9 mouse cellular contexts compared by ENCODE assay signal in genomic region chr11:24286129-24287108, GRCm38 (mm10).
DNase-seq lines count a peak whose midpoint lies in the region; ATAC-seq lines count a peak whose summit lies in the region.
"Had no signal": no experiment of that assay in that cellular context is flagged by ENCODE, and none has a peak within 500 bp of the region (broad histone marks: within the 10 kb centered on the region; RNA-seq: fewer than 3 reads in every experiment).

No protein-coding gene starts in this region.

- DNase-seq in adrenal gland, postnatal 10 days = peak; percentile 13
- DNase-seq in adrenal gland, postnatal 14 days = no peak
- no peak for DNase-seq in heart, postnatal 10 days
- DNase-seq in ovary, postnatal 10 days (ENCODE audit: low spot score) = no peak

- H3K27ac ChIP-seq in hindbrain, embryonic 16.5 days (ENCODE audit: low read depth, low read length) = no peak overlapping the region
- no peak overlapping the region for H3K27ac ChIP-seq in limb, embryonic 13.5 days
- H3K27ac ChIP-seq in neural tube, embryonic 13.5 days (replicated peaks) = 0 out of 2 replicates have a peak overlapping the region, but pooled peaks have one; percentile 28
- H3K27ac ChIP-seq: embryonic facial prominence, embryonic 15.5 days had no signal

- 9% methylated on average over 18 of the region's 18 CpGs for WGBS in hindbrain, embryonic 16.5 days
- WGBS in limb, embryonic 13.5 days = 17% methylated on average over 18 of the region's 18 CpGs
- WGBS in neural tube, embryonic 13.5 days = 4% methylated on average over 18 of the region's 18 CpGs

- peak; percentile 78 for ATAC-seq in hindbrain, embryonic 16.5 days
- ATAC-seq in limb, embryonic 13.5 days (ENCODE audit: low FRiP score, low read depth) = 0 out of 2 replicates have a peak, but pooled peaks have one; percentile 36
- peak; percentile 84 for ATAC-seq in neural tube, embryonic 13.5 days (ENCODE audit: low read depth)
- no peak for ATAC-seq in monocyte, adult 5-6 weeks (replicated peaks; ENCODE audit: insufficient number of reproducible peaks, low FRiP score, low TSS enrichment, poor library complexity, severe bottlenecking)

- peak overlapping the region; percentile 43 for H3K4me2 ChIP-seq in hindbrain, embryonic 16.5 days (ENCODE audit: low read length)
- H3K4me2 ChIP-seq in limb, embryonic 13.5 days (replicated peaks) = no peak overlapping the region; the same call in 1 of the 2 replicates
- H3K4me2 ChIP-seq in neural tube, embryonic 13.5 days = peak overlapping the region; percentile 24; the same call in 1 of the 2 replicates
- H3K4me2 ChIP-seq: embryonic facial prominence, embryonic 15.5 days had no signal

- H3K4me3 ChIP-seq in hindbrain, embryonic 16.5 days (ENCODE audit: low read length) = no peak overlapping the region
- no peak overlapping the region for H3K4me3 ChIP-seq in limb, embryonic 13.5 days
- no peak overlapping the region for H3K4me3 ChIP-seq in neural tube, embryonic 13.5 days
- H3K4me3 ChIP-seq: embryonic facial prominence, embryonic 15.5 days had no signal

- no peak overlapping the region for H3K9ac ChIP-seq in hindbrain, embryonic 16.5 days (ENCODE audit: low read depth, low read length)
- H3K9ac ChIP-seq in limb, embryonic 13.5 days = no peak overlapping the region
- 0 out of 2 replicates have a peak overlapping the region, but pooled peaks have one; percentile 1 for H3K9ac ChIP-seq in neural tube, embryonic 13.5 days
- H3K9ac ChIP-seq: embryonic facial prominence, embryonic 15.5 days had no signal

- H3K4me1 ChIP-seq in hindbrain, embryonic 16.5 days (ENCODE audit: control insufficient read depth, insufficient read depth, low read depth, low read length) = peaks cover 18% of the 10 kb centered on the region
- H3K4me1 ChIP-seq in limb, embryonic 13.5 days = peaks cover 29% of the 10 kb centered on the region
- H3K4me1 ChIP-seq in neural tube, embryonic 13.5 days (replicated peaks) = peaks cover 43% of the 10 kb centered on the region

- intact Hi-C loops in heart, postnatal 10 days (cut with DNase I) = no loop called here

- no peaks in the 10 kb centered on the region for H3K9me3 ChIP-seq in hindbrain, embryonic 16.5 days (ENCODE audit: control insufficient read depth, low read length)
- H3K9me3 ChIP-seq in limb, embryonic 13.5 days = no peaks in the 10 kb centered on the region
- no peaks in the 10 kb centered on the region for H3K9me3 ChIP-seq in neural tube, embryonic 13.5 days
- H3K9me3 ChIP-seq: embryonic facial prominence, embryonic 15.5 days had no signal

- no peaks in the 10 kb centered on the region for H3K27me3 ChIP-seq in hindbrain, embryonic 16.5 days (replicated peaks; ENCODE audit: control insufficient read depth, insufficient read depth, low read length)
- H3K27me3 ChIP-seq in limb, embryonic 13.5 days = peaks cover 32% of the 10 kb centered on the region
- H3K27me3 ChIP-seq in neural tube, embryonic 13.5 days = peaks cover 7% of the 10 kb centered on the region; the same call in 1 of the 2 replicates

- no peaks in the 10 kb centered on the region for H3K36me3 ChIP-seq in hindbrain, embryonic 16.5 days (ENCODE audit: control insufficient read depth, insufficient read depth, low read length)
- no peaks in the 10 kb centered on the region for H3K36me3 ChIP-seq in limb, embryonic 13.5 days
- H3K36me3 ChIP-seq in neural tube, embryonic 13.5 days = no peaks in the 10 kb centered on the region
- H3K36me3 ChIP-seq: embryonic facial prominence, embryonic 15.5 days had no signal
